Mouse (Mus musculus) cerebellum, adult 8-10 months (tissue): ENCODE measurements around the gene Ap2a2.
"Not testable (repeated sequence)": the region's sequence is repeated elsewhere in the genome, so short reads cannot be mapped to it uniquely, and the experiment has no call there.

Experiments
- DNase-seq: peaks from one replicate; pipeline ENCODE4 v3.0.0; 2022

Ap2a2 gene

DNA sequence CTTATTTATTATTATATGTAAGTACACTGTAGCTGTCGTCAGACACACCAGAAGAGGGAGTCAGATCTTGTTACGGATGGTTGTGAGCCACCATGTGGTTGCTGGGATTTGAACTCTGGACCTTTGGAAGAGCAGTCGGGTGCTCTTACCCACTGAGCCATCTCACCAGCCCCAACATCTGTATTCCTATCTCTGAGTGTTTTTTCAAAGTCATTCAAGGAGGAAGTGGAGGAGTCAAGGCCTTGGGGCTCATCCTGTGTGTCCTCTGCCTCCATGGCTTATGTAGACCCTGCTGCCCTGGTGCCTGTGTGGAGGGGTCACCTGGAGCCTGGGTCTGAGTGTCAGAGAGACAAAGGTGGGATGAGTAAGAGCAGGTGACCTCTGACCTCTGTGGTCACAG lies 107.1 kb downstream of the Ap2a2 start:
- DNase-seq: not testable (repeated sequence)

- DNase-seq: peak; percentile 25
Measured at GRCm38 (mm10) chr7:141670999-141671398, 109.0 kb downstream of the Ap2a2 start.

GRCm38 (mm10) chr7:141671626-141672291 lies 109.8 kb downstream of the Ap2a2 start:
- DNase-seq: no peak

GRCm38 (mm10) chr7:141678922-141679321 lies 116.9 kb downstream of the Ap2a2 start:
- no peak for DNase-seq
